Mouse (Mus musculus) stomach, embryonic 14.5 days (tissue): ENCODE measurements around the gene Idh2. TPM values are rescaled to one million over a fixed set of nuclear protein-coding genes. Genes with fewer than 3 reads are reported as not detected.
A peak's percentile ranks its signal among the peaks of the same experiment; 100 is the strongest.

Source experiments
- ATAC-seq: fragments of 200-750 bp; cut with Nextera tagmentation; 2 replicates; pipeline ENCODE4 v1.8.0; 2017; ENCODE audit warnings: low read depth, moderate TSS enrichment; ENCODE audit not compliant: insufficient number of reproducible peaks, insufficient read depth, low FRiP score
- H3K27ac ChIP-seq: fragments of 300-500 bp; sonication (generic); 2 replicates; pipeline ENCODE4 v1.5.1; 2014; ENCODE audit warnings: mild to moderate bottlenecking, low read length, moderate library complexity, mixed read lengths
- H3K27me3 ChIP-seq: fragments of 300-500 bp; sonication (generic); 2 replicates; pipeline ENCODE4 v1.6.1; 2014; ENCODE audit warnings: low read length, control low read depth, mixed read lengths; ENCODE audit not compliant: control insufficient read depth, insufficient read depth
- H3K36me3 ChIP-seq: fragments of 300-500 bp; sonication (generic); 2 replicates; pipeline ENCODE4 v1.6.1; 2014; ENCODE audit warnings: mild to moderate bottlenecking, control low read depth, low read length, moderate library complexity, mixed read lengths; ENCODE audit not compliant: control insufficient read depth, insufficient read depth
- H3K4me1 ChIP-seq: fragments of 300-500 bp; sonication (generic); 2 replicates; pipeline ENCODE4 v1.6.1; 2014; ENCODE audit warnings: low read length, control low read depth, mixed read lengths; ENCODE audit not compliant: control insufficient read depth, insufficient read depth
- H3K4me2 ChIP-seq: fragments of 300-500 bp; sonication (generic); replicated peaks from 2 replicates; pipeline ENCODE4 v1.6.1; 2014; ENCODE audit warnings: low read depth, low read length, control low read depth
- H3K4me3 ChIP-seq: fragments of 300-500 bp; sonication (generic); 2 replicates; pipeline ENCODE4 v1.5.1; 2014; ENCODE audit warnings: low read depth, low read length, control low read depth
- H3K9ac ChIP-seq: fragments of 300-500 bp; sonication (generic); replicated peaks from 2 replicates; pipeline ENCODE4 v1.6.1; 2014; ENCODE audit warnings: low read depth, mild to moderate bottlenecking, control low read depth, low read length, moderate library complexity, mixed read lengths
- H3K9me3 ChIP-seq: fragments of 300-500 bp; sonication (generic); 2 replicates; pipeline ENCODE4 v1.6.1; 2016; ENCODE audit warnings: low read depth, low read length, control low read depth; ENCODE audit not compliant: control insufficient read depth
- WGBS: fragments of 180-500 bp; shearing (Covaris S2); extraction: QIAGEN DNeasy Blood & Tissue Kit; methylation state at CpG from one replicate; pipeline ENCODE4 v1.1.7; 2014; 5-methylcytosine and 5-hydroxymethylcytosine counted together
- polyA plus RNA-seq: library from polyadenylated mRNA; unstranded; fragments of >200 nt; fragmentation: Nextera tagmentation; extraction: Ambion mirVana; gene quantifications from 2 replicates; pipeline ENCODE4 v1.2.1, GENCODE M21; 2014

The Idh2 gene
- polyA plus RNA-seq, 1 experiment from 2014 or later: 613 TPM

DNA sequence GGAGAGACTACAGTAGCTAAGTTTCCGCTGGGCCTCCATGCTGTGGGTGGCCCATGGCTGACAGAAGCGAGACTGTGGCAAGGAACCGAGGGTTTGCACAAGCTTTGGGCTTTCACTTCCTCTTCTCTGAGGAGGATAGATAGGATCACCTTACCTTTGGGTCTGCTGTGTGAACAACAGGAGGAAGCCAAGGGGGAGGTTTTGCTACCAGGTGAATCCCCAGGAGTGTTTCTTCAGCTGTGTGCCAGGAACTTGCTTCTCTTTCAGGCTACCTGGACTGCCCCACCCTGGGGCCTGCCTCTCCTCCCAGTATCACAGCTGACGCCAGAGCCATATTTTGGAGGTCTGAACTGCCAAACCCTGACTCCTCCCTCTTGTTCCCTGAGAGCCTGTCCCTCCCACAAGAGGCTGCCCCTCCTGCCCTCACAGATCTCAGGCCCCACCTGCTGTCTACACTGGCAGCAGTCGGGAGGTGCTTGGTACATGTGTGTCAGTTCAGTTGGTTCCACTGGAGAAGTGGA is 40.2 kb downstream of the Idh2 start:
- H3K27me3 ChIP-seq: no peaks in the 10 kb centered on the region

DNA sequence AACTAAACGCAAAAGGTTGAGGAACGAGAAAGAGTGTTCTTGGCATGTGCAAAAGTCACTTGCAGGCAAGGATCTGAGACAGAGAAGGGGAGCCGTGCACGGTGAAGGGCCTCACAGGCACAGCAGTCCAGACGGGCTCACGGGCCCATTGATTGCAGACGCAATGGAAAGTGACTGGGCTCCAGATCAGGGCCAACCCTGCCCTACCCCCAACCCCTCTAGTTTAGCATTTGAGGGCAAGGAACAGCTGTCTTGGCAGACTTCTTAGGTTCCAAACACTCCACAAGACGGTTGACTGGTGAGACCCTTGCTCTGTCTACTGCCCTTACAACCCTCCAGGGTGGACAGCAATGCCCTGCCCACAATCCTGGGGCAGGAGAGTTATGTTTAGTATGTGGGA is 41.7 kb downstream of the Idh2 start:
- Histone ChIP-seq H3K4me2 (no peak overlapping the region), H3K36me3 (no peaks in the 10 kb centered on the region), H3K4me3 (no peak overlapping the region), H3K9me3 (no peaks in the 10 kb centered on the region), H3K4me1 (peaks cover 53% of the 10 kb centered on the region), H3K27ac (no peak overlapping the region), H3K27me3 (no peaks in the 10 kb centered on the region), H3K9ac (no peak overlapping the region)
- ATAC-seq: no peak
- 77% methylated on average over 8 of the region's 8 CpGs for WGBS

More for the DNA sequence above, 40.2 kb downstream of the Idh2 start:
- peak; percentile 64 for ATAC-seq
- H3K4me2 ChIP-seq: no peak overlapping the region
- 46% methylated on average over 5 of the region's 5 CpGs for WGBS
- peaks cover 43% of the 10 kb centered on the region for H3K4me1 ChIP-seq
- peak overlapping the region; percentile 48; the same call in 1 of the 2 replicates for H3K27ac ChIP-seq
- no peak overlapping the region for H3K4me3 ChIP-seq
- H3K9ac ChIP-seq: no peak overlapping the region
- H3K36me3 ChIP-seq: no peaks in the 10 kb centered on the region
- no peaks in the 10 kb centered on the region for H3K9me3 ChIP-seq

DNA sequence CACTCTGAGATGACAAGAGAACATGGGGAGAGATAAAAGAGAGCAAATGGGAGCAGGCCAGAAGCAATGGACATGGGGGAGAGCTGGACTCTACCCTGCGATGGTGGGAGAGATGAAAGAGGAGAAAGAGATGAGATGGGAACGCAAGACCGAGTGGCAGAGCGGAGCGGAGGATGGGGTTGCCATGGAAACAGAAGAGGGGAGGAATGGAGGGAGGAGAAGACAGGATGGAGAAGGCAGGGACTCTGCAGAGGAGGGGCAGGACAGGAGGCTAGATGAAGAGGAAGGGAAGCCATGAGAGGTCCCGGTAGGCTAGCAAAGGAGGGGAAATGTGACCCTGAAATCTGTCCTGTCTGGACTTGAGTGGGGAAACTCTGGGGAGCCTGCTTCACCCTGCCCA is 42.9 kb downstream of the Idh2 start:
- Histone ChIP-seq H3K9ac (no peak overlapping the region), H3K36me3 (no peaks in the 10 kb centered on the region), H3K4me3 (no peak overlapping the region), H3K27ac (no peak overlapping the region), H3K9me3 (no peaks in the 10 kb centered on the region), H3K27me3 (no peaks in the 10 kb centered on the region), H3K4me1 (peaks cover 48% of the 10 kb centered on the region), H3K4me2 (no peak overlapping the region)
- WGBS: 77% methylated on average over 6 of the region's 6 CpGs
- ATAC-seq: no peak

DNA sequence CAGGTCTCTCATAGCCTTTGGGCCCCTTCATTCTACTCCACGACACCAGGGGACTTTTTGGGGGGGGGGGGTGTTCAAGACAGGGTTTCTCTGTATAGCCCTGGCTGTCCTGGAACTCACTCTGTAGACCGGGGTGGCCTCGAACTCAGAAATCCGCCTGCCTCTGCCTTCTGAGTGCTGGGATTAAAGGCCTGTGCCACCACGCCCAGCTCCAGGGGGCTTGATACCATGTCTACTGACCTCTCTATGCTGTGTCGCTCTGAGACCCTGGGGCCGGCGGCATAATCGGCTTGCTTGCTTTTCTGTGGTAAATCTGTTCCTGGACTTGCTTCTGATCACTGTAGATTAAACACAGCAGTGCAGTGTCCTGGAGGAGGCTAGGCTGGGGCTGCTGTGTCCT is 44.0 kb downstream of the Idh2 start:
- whole genome bisulfite sequencing: 92% methylated on average over 9 of the region's 9 CpGs
- ATAC-seq: no peak
- Histone ChIP-seq H3K27ac (no peak overlapping the region), H3K36me3 (no peaks in the 10 kb centered on the region), H3K4me1 (peaks cover 46% of the 10 kb centered on the region), H3K9ac (no peak overlapping the region), H3K4me3 (no peak overlapping the region), H3K27me3 (no peaks in the 10 kb centered on the region), H3K4me2 (no peak overlapping the region), H3K9me3 (no peaks in the 10 kb centered on the region)

DNA sequence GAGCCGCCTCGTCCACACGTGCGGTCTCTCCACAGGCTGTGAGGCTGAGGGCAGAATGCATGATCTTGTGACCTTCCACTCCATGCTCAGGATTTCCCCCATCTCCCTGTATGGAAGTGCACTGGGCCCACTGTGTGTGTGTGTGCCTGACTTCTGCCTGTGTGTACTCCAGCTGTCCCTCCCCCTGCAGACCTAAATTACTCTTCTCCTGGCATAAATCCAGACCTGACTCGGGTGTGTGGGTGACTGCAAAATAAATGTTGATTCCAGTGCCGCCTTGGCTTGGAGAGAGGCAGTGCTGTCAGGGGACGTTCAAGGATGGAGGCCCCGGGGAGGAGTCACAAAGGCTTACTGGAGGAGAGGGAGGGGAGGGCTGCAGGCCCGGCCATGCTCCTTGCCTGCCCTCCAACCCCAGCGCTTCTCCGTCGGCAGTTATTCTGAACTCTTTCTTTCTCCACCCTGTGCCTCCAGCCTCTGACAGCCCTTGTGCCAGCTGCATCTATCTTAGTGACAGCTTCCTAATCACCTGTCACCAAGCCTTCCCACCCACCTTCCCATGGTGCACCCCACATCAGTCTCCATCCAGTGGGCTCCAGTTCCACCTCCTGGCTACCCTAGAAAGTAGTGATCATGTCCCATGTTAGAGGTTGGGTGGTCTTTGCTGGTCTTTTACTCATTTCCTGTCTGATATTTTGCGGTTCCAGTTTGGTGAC is 45.4 kb downstream of the Idh2 start:
- 7% methylated on average over 12 of the region's 13 CpGs for WGBS
- H3K4me1 ChIP-seq: peaks cover 34% of the 10 kb centered on the region
- peak; percentile 59; the same call in 1 of the 2 replicates for ATAC-seq
- H3K36me3 ChIP-seq: no peaks in the 10 kb centered on the region
- H3K27me3 ChIP-seq: no peaks in the 10 kb centered on the region
- H3K4me2 ChIP-seq: peak overlapping the region; percentile 17; the same call in 1 of the 2 replicates
- no peak overlapping the region for H3K4me3 ChIP-seq
- H3K9me3 ChIP-seq: no peaks in the 10 kb centered on the region
- H3K9ac ChIP-seq: no peak overlapping the region
- H3K27ac ChIP-seq: peak overlapping the region; percentile 4; the same call in 1 of the 2 replicates

DNA sequence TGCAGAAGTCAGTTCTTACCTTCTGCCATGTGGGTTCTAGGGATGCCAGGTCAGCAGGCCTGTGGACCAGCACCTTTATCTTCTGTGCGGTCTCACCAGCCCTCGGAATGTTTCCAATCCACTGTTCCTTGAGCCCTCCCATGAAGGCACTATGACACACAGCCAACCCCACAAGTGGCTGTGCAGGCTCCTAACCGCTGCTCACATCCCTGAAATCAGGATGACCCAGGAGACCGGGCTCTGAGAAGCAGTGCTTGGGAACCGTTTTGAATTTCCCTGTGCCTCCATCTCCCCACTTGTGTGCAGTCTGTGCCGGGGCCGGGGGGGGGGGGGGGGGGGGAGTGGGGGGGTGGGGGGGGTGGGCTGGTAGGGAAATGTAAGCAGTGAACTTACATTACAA is 46.9 kb downstream of the Idh2 start:
- H3K27ac ChIP-seq: no peak overlapping the region
- H3K27me3 ChIP-seq: no peaks in the 10 kb centered on the region
- peaks cover 25% of the 10 kb centered on the region for H3K4me1 ChIP-seq
- H3K4me3 ChIP-seq: no peak overlapping the region
- ATAC-seq: no peak
- no peak overlapping the region for H3K9ac ChIP-seq
- H3K36me3 ChIP-seq: no peaks in the 10 kb centered on the region
- H3K9me3 ChIP-seq: no peaks in the 10 kb centered on the region
- WGBS: 61% methylated on average over 6 of the region's 7 CpGs
- no peak overlapping the region for H3K4me2 ChIP-seq

DNA sequence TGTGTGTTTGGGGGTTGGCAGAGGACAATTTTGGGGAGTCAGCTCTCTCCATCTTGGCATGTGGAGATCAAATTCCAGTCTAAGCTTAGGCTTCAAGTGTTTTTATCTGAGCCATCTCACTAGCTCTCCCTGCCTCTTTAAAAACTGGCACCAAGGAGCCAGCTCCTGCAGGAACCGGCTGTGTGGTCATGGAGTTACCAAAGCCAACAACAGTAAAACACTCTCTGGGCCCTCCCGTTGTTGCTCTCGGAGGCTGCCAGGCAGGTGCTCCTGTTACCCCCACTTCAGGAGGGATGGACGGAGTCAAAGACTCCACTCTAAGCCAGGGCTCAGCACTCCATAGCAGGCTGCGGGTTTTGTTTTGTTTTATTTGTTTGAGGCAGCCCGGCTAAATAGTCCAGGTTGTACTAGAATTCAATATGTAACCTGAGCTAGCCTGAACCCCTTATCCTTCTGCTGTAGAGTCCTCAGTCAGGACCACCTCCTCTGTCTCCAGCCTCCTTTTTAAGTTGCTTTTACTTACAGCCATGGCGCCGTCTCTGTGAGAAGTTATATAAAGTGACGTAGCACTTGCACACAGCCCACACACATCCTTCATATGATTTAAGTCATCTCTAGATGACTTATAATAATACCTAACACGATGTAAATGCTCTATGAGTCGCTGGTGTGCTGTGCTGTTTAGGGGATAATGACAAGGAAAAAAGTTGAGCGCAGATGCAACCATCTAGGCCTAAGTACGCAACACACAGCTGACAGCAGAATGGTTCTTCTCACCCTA is 48.3 kb downstream of the Idh2 start:
- Histone ChIP-seq H3K36me3 (no peaks in the 10 kb centered on the region), H3K27me3 (no peaks in the 10 kb centered on the region), H3K4me3 (no peak overlapping the region), H3K9me3 (no peaks in the 10 kb centered on the region), H3K27ac (no peak overlapping the region), H3K9ac (no peak overlapping the region), H3K4me2 (no peak overlapping the region), H3K4me1 (peaks cover 20% of the 10 kb centered on the region)
- 62% methylated on average over 13 of the region's 13 CpGs for WGBS
- no peak for ATAC-seq

DNA sequence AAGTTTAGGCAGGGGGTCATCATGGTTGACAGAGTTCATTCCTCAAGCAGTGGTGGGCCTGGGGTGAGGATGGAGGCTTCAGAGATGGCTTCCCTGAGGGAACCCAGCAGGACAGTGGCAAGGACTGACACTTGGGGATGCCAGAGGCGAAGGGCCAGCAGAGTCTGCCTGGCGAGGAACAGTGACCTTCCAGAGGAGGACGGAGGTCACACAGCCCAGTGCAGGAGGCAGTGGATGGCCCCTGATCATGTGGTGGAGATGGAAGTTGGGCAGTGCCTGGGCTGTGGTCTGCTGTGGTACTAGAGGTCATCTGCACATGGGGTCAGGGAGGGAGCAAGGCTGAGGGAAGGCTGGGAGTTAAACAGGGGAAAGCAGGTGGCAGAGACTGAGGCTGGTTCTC is 49.9 kb downstream of the Idh2 start:
- WGBS: 88% methylated on average over 3 of the region's 3 CpGs
- Histone ChIP-seq H3K4me1 (peaks cover 17% of the 10 kb centered on the region), H3K36me3 (no peaks in the 10 kb centered on the region), H3K27me3 (no peaks in the 10 kb centered on the region), H3K4me2 (no peak overlapping the region), H3K9me3 (no peaks in the 10 kb centered on the region), H3K27ac (no peak overlapping the region), H3K9ac (no peak overlapping the region), H3K4me3 (no peak overlapping the region)
- no peak for ATAC-seq
